Mouse (Mus musculus): ENCODE data around the gene Rpl28. TPM values are rescaled to one million over a fixed set of nuclear protein-coding genes. Genes with fewer than 3 reads are reported as not detected.
"Not testable (repeated sequence)": the region's sequence is repeated elsewhere in the genome, so short reads cannot be mapped to it uniquely, and the experiment has no call there.

Gene Rpl28
- polyA plus RNA-seq, 1 experiment from 2014 or later, result 398 TPM

GRCm38 (mm10) chr7:4816559-4816958 lies 23.9 kb downstream of the Rpl28 start:
- H3K4me2 ChIP-seq, result no peak overlapping the region
- H3K27ac ChIP-seq, result no peak overlapping the region
- H3K4me3 ChIP-seq, result no peak overlapping the region
- H3K27me3 ChIP-seq, result no peaks in the 10 kb centered on the region
- no peaks in the 10 kb centered on the region for H3K36me3 ChIP-seq
- H3K9me3 ChIP-seq, result no peaks in the 10 kb centered on the region
- no peak overlapping the region for H3K9ac ChIP-seq
- H3K4me1 ChIP-seq, result peaks cover 6% of the 10 kb centered on the region; the same call in 1 of the 2 replicates
- no peak for ATAC-seq (ENCODE audit: insufficient number of reproducible peaks, insufficient read depth, low FRiP score, low TSS enrichment, low read depth)

- H3K9ac ChIP-seq; H3K4me3 ChIP-seq; H3K27me3 ChIP-seq; H3K27ac ChIP-seq; H3K9me3 ChIP-seq; H3K36me3 ChIP-seq; H3K4me2 ChIP-seq; ATAC-seq (ENCODE audit: insufficient number of reproducible peaks, insufficient read depth, low FRiP score, low TSS enrichment, low read depth): not testable (repeated sequence)
- 90% methylated on average over 7 of the region's 7 CpGs for WGBS
- peaks cover 10% of the 10 kb centered on the region; the same call in 1 of the 2 replicates for H3K4me1 ChIP-seq
Measured at GRCm38 (mm10) chr7:4820925-4821324, 28.3 kb downstream of the Rpl28 start.

GRCm38 (mm10) chr7:4821690-4822089 lies 29.0 kb downstream of the Rpl28 start:
- H3K9me3 ChIP-seq, result no peaks in the 10 kb centered on the region
- H3K9ac ChIP-seq, result no peak overlapping the region
- H3K4me3 ChIP-seq, result no peak overlapping the region
- H3K27me3 ChIP-seq, result no peaks in the 10 kb centered on the region; the same call in 1 of the 2 replicates
- H3K4me1 ChIP-seq, result peaks cover 10% of the 10 kb centered on the region; the same call in 1 of the 2 replicates
- H3K36me3 ChIP-seq, result no peaks in the 10 kb centered on the region
- 75% methylated on average over 4 of the region's 4 CpGs for WGBS
- H3K4me2 ChIP-seq, result no peak overlapping the region
- no peak for ATAC-seq (ENCODE audit: insufficient number of reproducible peaks, insufficient read depth, low FRiP score, low TSS enrichment, low read depth)
- H3K27ac ChIP-seq, result no peak overlapping the region

- Histone ChIP-seq H3K4me3 (no peak overlapping the region), H3K4me2 (no peak overlapping the region), H3K4me1 (peaks cover 10% of the 10 kb centered on the region; the same call in 1 of the 2 replicates), H3K36me3 (no peaks in the 10 kb centered on the region), H3K9me3 (no peaks in the 10 kb centered on the region), H3K27me3 (no peaks in the 10 kb centered on the region; the same call in 1 of the 2 replicates), H3K9ac (no peak overlapping the region), H3K27ac (no peak overlapping the region)
- WGBS, result 53% methylated on average over 6 of the region's 6 CpGs
- ATAC-seq (ENCODE audit: insufficient number of reproducible peaks, insufficient read depth, low FRiP score, low TSS enrichment, low read depth), result no peak
Measured at GRCm38 (mm10) chr7:4822162-4822907, 29.7 kb downstream of the Rpl28 start.

GRCm38 (mm10) chr7:4825365-4825764 lies 32.7 kb downstream of the Rpl28 start:
- H3K9me3 ChIP-seq, result no peaks in the 10 kb centered on the region
- H3K27me3 ChIP-seq, result peaks cover 9% of the 10 kb centered on the region
- ATAC-seq (ENCODE audit: insufficient number of reproducible peaks, insufficient read depth, low FRiP score, low TSS enrichment, low read depth), result no peak
- no peak overlapping the region for H3K4me3 ChIP-seq
- no peak overlapping the region for H3K4me2 ChIP-seq
- no peak overlapping the region for H3K27ac ChIP-seq
- H3K36me3 ChIP-seq, result no peaks in the 10 kb centered on the region
- peaks cover 10% of the 10 kb centered on the region; the same call in 1 of the 2 replicates for H3K4me1 ChIP-seq
- 48% methylated on average over 4 of the region's 4 CpGs for WGBS
- H3K9ac ChIP-seq, result no peak overlapping the region

GRCm38 (mm10) chr7:4830476-4830875 lies 37.8 kb downstream of the Rpl28 start:
- Histone ChIP-seq H3K4me2 (no peak overlapping the region), H3K4me3 (no peak overlapping the region), H3K9me3 (no peaks in the 10 kb centered on the region), H3K27me3 (peaks cover 49% of the 10 kb centered on the region), H3K4me1 (no peaks in the 10 kb centered on the region), H3K36me3 (no peaks in the 10 kb centered on the region), H3K27ac (no peak overlapping the region), H3K9ac (no peak overlapping the region)
- no peak for ATAC-seq (ENCODE audit: insufficient number of reproducible peaks, insufficient read depth, low FRiP score, low TSS enrichment, low read depth)
- WGBS, result 3% methylated on average over 12 of the region's 12 CpGs

- Histone ChIP-seq H3K4me2 (peak overlapping the region; percentile 85), H3K4me3 (peak overlapping the region; percentile 50), H3K36me3 (no peaks in the 10 kb centered on the region), H3K27ac (no peak overlapping the region), H3K27me3 (peaks cover 89% of the 10 kb centered on the region), H3K4me1 (peaks cover 10% of the 10 kb centered on the region), H3K9me3 (no peaks in the 10 kb centered on the region), H3K9ac (peak overlapping the region; percentile 64)
- peak; percentile 53; the same call in 1 of the 2 replicates for ATAC-seq (ENCODE audit: insufficient number of reproducible peaks, insufficient read depth, low FRiP score, low TSS enrichment, low read depth)
- 7% methylated on average over 33 of the region's 34 CpGs for WGBS
Measured at GRCm38 (mm10) chr7:4835631-4836327, 43.1 kb downstream of the Rpl28 start.

GRCm38 (mm10) chr7:4836351-4836792 lies 43.7 kb downstream of the Rpl28 start:
- H3K27ac ChIP-seq, result no peak overlapping the region
- peaks cover 10% of the 10 kb centered on the region for H3K4me1 ChIP-seq
- H3K4me2 ChIP-seq, result peak overlapping the region; percentile 85
- under 1% methylated on average over 50 of the region's 51 CpGs for WGBS
- peak overlapping the region; percentile 50 for H3K4me3 ChIP-seq
- H3K27me3 ChIP-seq, result peaks cover 88% of the 10 kb centered on the region
- peak overlapping the region; percentile 64 for H3K9ac ChIP-seq
- no peaks in the 10 kb centered on the region for H3K9me3 ChIP-seq
- ATAC-seq (ENCODE audit: insufficient number of reproducible peaks, insufficient read depth, low FRiP score, low TSS enrichment, low read depth), result 0 out of 2 replicates have a peak, but pooled peaks have one; percentile 8
- H3K36me3 ChIP-seq, result no peaks in the 10 kb centered on the region

- no peak for ATAC-seq (ENCODE audit: insufficient number of reproducible peaks, insufficient read depth, low FRiP score, low TSS enrichment, low read depth)
- no peak overlapping the region for H3K4me3 ChIP-seq
- peaks cover 90% of the 10 kb centered on the region for H3K27me3 ChIP-seq
- H3K36me3 ChIP-seq, result no peaks in the 10 kb centered on the region
- 0 out of 2 replicates have a peak overlapping the region, but pooled peaks have one; percentile 16 for H3K9ac ChIP-seq
- WGBS, result 8% methylated on average over 1 of the region's 1 CpGs
- no peaks in the 10 kb centered on the region for H3K9me3 ChIP-seq
- no peak overlapping the region for H3K27ac ChIP-seq
- H3K4me2 ChIP-seq, result no peak overlapping the region
- peaks cover 15% of the 10 kb centered on the region for H3K4me1 ChIP-seq
Measured at GRCm38 (mm10) chr7:4837639-4838038, 45.0 kb downstream of the Rpl28 start.

GRCm38 (mm10) chr7:4842077-4842476 lies 49.4 kb downstream of the Rpl28 start:
- Histone ChIP-seq H3K9ac (no peak overlapping the region), H3K27me3 (peaks cover 93% of the 10 kb centered on the region), H3K4me2 (peak overlapping the region; percentile 94), H3K9me3 (no peaks in the 10 kb centered on the region), H3K36me3 (no peaks in the 10 kb centered on the region), H3K4me3 (no peak overlapping the region), H3K4me1 (peaks cover 28% of the 10 kb centered on the region), H3K27ac (no peak overlapping the region)
- no peak for ATAC-seq (ENCODE audit: insufficient number of reproducible peaks, insufficient read depth, low FRiP score, low TSS enrichment, low read depth)
- WGBS, result 57% methylated on average over 5 of the region's 5 CpGs

GRCm38 (mm10) chr7:4842634-4843131 lies 50.0 kb downstream of the Rpl28 start:
- H3K36me3 ChIP-seq, result no peaks in the 10 kb centered on the region
- H3K9ac ChIP-seq, result peak overlapping the region; percentile 36; the same call in 1 of the 2 replicates
- H3K4me1 ChIP-seq, result peaks cover 28% of the 10 kb centered on the region
- peak; percentile 21; the same call in 1 of the 2 replicates for ATAC-seq (ENCODE audit: insufficient number of reproducible peaks, insufficient read depth, low FRiP score, low TSS enrichment, low read depth)
- peaks cover 90% of the 10 kb centered on the region for H3K27me3 ChIP-seq
- H3K9me3 ChIP-seq, result no peaks in the 10 kb centered on the region
- H3K4me3 ChIP-seq, result peak overlapping the region; percentile 48
- 1% methylated on average over 16 of the region's 16 CpGs for WGBS
- peak overlapping the region; percentile 94 for H3K4me2 ChIP-seq
- H3K27ac ChIP-seq, result no peak overlapping the region

Measured in embryonic facial prominence, embryonic 13.5 days (tissue).